Mouse (Mus musculus) ES-Bruce4 (cell line): Measurements from ENCODE around the gene Dnah8. TPM values are rescaled to one million over a fixed set of nuclear protein-coding genes. Genes with fewer than 3 reads are reported as not detected.

Experiments
- H3K27ac ChIP-seq: 2 replicates; pipeline ENCODE4 v1.5.1; 2012; ENCODE audit warnings: low read length, inconsistent platforms; ENCODE audit not compliant: insufficient read depth
- H3K27me3 ChIP-seq: 2 replicates; pipeline ENCODE4 v1.6.1; 2012; ENCODE audit warnings: mild to moderate bottlenecking, low read length, inconsistent platforms; ENCODE audit not compliant: control insufficient read depth, poor library complexity, insufficient read depth, severe bottlenecking
- H3K36me3 ChIP-seq: 2 replicates; pipeline ENCODE4 v1.6.1; 2012; ENCODE audit warnings: inconsistent platforms, mild to moderate bottlenecking, low read length, moderate library complexity; ENCODE audit not compliant: control insufficient read depth, poor library complexity, insufficient read depth, severe bottlenecking
- H3K4me1 ChIP-seq: one replicate; pipeline ENCODE4 v1.8.1; 2011; ENCODE audit warnings: low read length; ENCODE audit not compliant: control insufficient read depth, insufficient read depth
- H3K4me3 ChIP-seq: 2 replicates; pipeline ENCODE4 v1.5.1; 2011; ENCODE audit warnings: low read depth, mild to moderate bottlenecking, low read length
- H3K9ac ChIP-seq: 2 replicates; pipeline ENCODE4 v1.6.1; 2012; ENCODE audit warnings: low read depth, mild to moderate bottlenecking, inconsistent platforms; ENCODE audit not compliant: poor library complexity, severe bottlenecking
- H3K9me3 ChIP-seq: replicated peaks from 2 replicates; pipeline ENCODE4 v1.6.1; 2012; ENCODE audit warnings: mild to moderate bottlenecking, low read length, inconsistent platforms; ENCODE audit not compliant: control insufficient read depth, poor library complexity, insufficient read depth, severe bottlenecking
- CTCF ChIP-seq: IDR thresholded peaks from one replicate; pipeline ENCODE4 v1.8.1; 2011; ENCODE audit warnings: low read depth, low read length
- EP300 ChIP-seq: IDR thresholded peaks from 2 replicates; pipeline ENCODE4 v1.6.1; 2011; ENCODE audit warnings: low read depth, low read length; ENCODE audit not compliant: insufficient read depth
- POLR2A ChIP-seq: IDR thresholded peaks from one replicate; pipeline ENCODE4 v1.8.1; 2011; ENCODE audit warnings: low read length; ENCODE audit not compliant: insufficient read depth
- polyA plus RNA-seq: library from polyadenylated mRNA; stranded (reverse); fragments of >200 nt; gene quantifications from 2 replicates; pipeline ENCODE4 v1.2.4, GENCODE M21; 2011; ENCODE audit warnings: low read depth; ENCODE audit not compliant: missing spikeins, insufficient read depth, insufficient read length

Gene Dnah8
- polyA plus RNA-seq, 1 experiment, result 25.8 TPM

- Histone ChIP-seq H3K9ac (no peak overlapping the region), H3K27me3 (no peaks in the 10 kb centered on the region), H3K4me1 (no peaks in the 10 kb centered on the region), H3K9me3 (no peaks in the 10 kb centered on the region), H3K36me3 (no peaks in the 10 kb centered on the region), H3K4me3 (no peak overlapping the region), H3K27ac (no peak overlapping the region)
- no peak for TF ChIP-seq POLR2A
Observed at GRCm38 (mm10) chr17:30775096-30775495, 150.9 kb downstream of the Dnah8 start.

DNA sequence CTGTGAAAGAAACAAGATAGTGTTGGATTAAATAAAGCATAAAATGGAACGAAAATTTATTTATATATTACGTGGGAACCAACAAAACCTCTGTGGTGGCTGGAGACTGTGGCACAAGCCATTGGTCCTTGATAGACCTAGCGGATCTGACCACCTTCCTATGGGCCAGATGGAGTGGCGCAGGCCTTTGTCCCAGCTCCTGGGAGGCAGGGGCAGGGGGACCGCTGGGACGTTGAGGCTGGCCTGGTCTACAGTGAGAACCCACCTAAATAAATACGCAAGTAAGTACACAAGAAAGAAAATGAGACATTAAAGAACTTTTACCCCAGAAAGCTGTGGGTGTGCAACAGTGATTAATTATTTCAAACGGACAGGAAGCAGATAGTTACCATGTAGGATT, 156.9 kb downstream of the Dnah8 start:
- Histone ChIP-seq H3K9me3 (no peaks in the 10 kb centered on the region), H3K27me3 (no peaks in the 10 kb centered on the region), H3K27ac (no peak overlapping the region), H3K4me3 (no peak overlapping the region), H3K9ac (no peak overlapping the region), H3K36me3 (no peaks in the 10 kb centered on the region), H3K4me1 (no peaks in the 10 kb centered on the region)
- TF ChIP-seq EP300 (no peak), CTCF (no peak), POLR2A (no peak)

- no peak overlapping the region for H3K9ac ChIP-seq
- no peaks in the 10 kb centered on the region for H3K4me1 ChIP-seq
- H3K27ac ChIP-seq, result no peak overlapping the region
- H3K9me3 ChIP-seq, result no peaks in the 10 kb centered on the region
- no peaks in the 10 kb centered on the region for H3K27me3 ChIP-seq
- no peak for TF ChIP-seq CTCF
- no peak for TF ChIP-seq EP300
- TF ChIP-seq POLR2A, result no peak
- H3K4me3 ChIP-seq, result no peak overlapping the region
- H3K36me3 ChIP-seq, result no peaks in the 10 kb centered on the region
Observed at GRCm38 (mm10) chr17:30782286-30782685, 158.1 kb downstream of the Dnah8 start.

DNA sequence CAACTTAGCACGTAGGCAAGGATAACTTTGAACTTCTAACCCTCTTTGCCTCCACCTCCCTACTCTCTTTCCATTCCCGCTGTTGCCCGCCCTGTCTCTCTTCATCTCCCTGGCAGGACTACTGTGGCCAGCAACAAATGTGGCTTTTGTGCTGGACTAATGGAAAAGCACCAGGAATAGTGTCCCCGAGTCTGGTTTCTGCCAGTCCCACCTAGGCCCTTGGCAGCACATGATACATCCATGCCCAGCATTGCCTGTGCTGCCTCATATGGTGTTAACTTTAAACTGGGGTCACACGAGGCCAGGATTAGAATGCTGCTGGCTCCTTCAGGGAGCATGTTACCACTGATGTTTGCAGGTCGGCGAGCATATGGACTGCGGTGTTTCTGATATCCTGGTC, 164.2 kb downstream of the Dnah8 start:
- Histone ChIP-seq H3K27ac (no peak overlapping the region), H3K9me3 (no peaks in the 10 kb centered on the region), H3K27me3 (no peaks in the 10 kb centered on the region), H3K36me3 (no peaks in the 10 kb centered on the region), H3K4me3 (no peak overlapping the region), H3K9ac (no peak overlapping the region), H3K4me1 (no peaks in the 10 kb centered on the region)
- TF ChIP-seq POLR2A (no peak), EP300 (no peak), CTCF (no peak)

GRCm38 (mm10) chr17:30790816-30791215, 166.7 kb downstream of the Dnah8 start:
- H3K9me3 ChIP-seq, result no peaks in the 10 kb centered on the region
- H3K4me3 ChIP-seq, result no peak overlapping the region
- no peaks in the 10 kb centered on the region for H3K36me3 ChIP-seq
- no peak overlapping the region for H3K27ac ChIP-seq
- H3K4me1 ChIP-seq, result no peaks in the 10 kb centered on the region
- TF ChIP-seq EP300 (no peak), CTCF (no peak), POLR2A (no peak)
- no peak overlapping the region for H3K9ac ChIP-seq
- no peaks in the 10 kb centered on the region for H3K27me3 ChIP-seq

GRCm38 (mm10) chr17:30792396-30792795, 168.2 kb downstream of the Dnah8 start:
- H3K36me3 ChIP-seq, result no peaks in the 10 kb centered on the region
- TF ChIP-seq POLR2A (no peak), EP300 (no peak), CTCF (no peak)
- H3K9ac ChIP-seq, result no peak overlapping the region
- no peak overlapping the region for H3K27ac ChIP-seq
- no peaks in the 10 kb centered on the region for H3K9me3 ChIP-seq
- H3K4me3 ChIP-seq, result no peak overlapping the region
- no peaks in the 10 kb centered on the region for H3K27me3 ChIP-seq
- no peaks in the 10 kb centered on the region for H3K4me1 ChIP-seq

DNA sequence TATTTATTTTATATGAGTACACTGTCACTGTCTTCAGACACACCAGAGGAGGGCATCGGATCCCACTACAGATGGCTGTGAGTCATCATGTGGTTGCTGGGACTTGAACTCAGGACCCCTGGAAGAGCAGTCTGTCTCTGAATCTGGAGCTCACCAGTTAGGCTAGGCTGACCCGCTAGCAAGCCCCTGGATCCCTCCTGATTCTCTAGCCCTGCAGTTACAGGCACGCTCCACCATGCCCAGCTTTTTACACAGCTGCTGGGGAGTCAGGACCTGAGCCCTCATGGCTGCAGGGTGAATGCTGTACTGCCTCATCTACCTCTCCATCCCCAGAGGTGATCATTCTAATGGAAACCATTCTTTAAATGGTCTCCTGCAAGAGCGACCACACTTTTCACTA, 172.5 kb downstream of the Dnah8 start:
- TF ChIP-seq POLR2A (no peak), CTCF (no peak), EP300 (no peak)
- Histone ChIP-seq H3K27me3 (no peaks in the 10 kb centered on the region), H3K9ac (no peak overlapping the region)

More for the DNA sequence above, 172.5 kb downstream of the Dnah8 start:
- Histone ChIP-seq H3K9me3 (no peaks in the 10 kb centered on the region), H3K27ac (no peak overlapping the region), H3K4me3 (no peak overlapping the region), H3K4me1 (no peaks in the 10 kb centered on the region), H3K36me3 (no peaks in the 10 kb centered on the region)
